Mouse (Mus musculus): Measurements from ENCODE around the gene Setx. TPM values are rescaled to one million over a fixed set of nuclear protein-coding genes. Genes with fewer than 3 reads are reported as not detected.

The Setx gene
- polyA plus RNA-seq (2012; rRNA removed) = 2.4 and 2.6 TPM in 2 replicates

GRCm38 (mm10) chr2:29123907-29124569, at the start of gene Setx:
TSS of gene Setx (plus strand) at chr2:29124181.

Other genes with a start within 250 kb of the Setx start
- not detected in 2 replicates for gene Barhl1, start 207.5 kb upstream of the Setx start, polyA plus RNA-seq (2012; rRNA removed)
- gene Cfap77, start 69.1 kb upstream of the Setx start, polyA plus RNA-seq (2012; rRNA removed) = 0.07 and 0.10 TPM in 2 replicates
- gene Ttf1, start 63.9 kb upstream of the Setx start, polyA plus RNA-seq (2012; rRNA removed) = 4.4 and 4.9 TPM in 2 replicates
- 1.2 and 2.1 TPM in 2 replicates for gene Ntng2, start 128.8 kb downstream of the Setx start, polyA plus RNA-seq (2012; rRNA removed)
- 12.1 and 13.6 TPM in 2 replicates for gene Med27, start 222.6 kb downstream of the Setx start, polyA plus RNA-seq (2012; rRNA removed)